Mouse (Mus musculus): Measurements from ENCODE around the gene Lce1j.

DNA sequence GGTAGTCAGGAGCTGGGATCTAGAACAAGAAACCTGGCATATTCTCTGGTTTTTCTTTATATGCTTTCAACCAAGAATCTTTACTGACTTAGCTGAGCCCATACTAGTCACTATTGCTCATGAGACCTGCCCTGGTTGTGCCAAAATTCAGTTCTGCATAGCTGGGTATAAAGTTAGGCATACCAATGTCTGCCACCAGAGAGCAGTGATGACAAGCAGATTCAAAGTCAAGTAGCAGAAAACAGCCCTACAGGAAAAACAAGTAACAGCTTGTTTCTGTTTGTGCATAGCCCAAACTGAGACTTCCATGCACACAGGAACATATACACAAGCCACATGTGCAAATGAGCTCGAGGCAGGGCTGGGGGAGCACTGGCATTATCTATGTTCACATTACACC lies 35.5 kb upstream of the Lce1j start:
- TF ChIP-seq CTCF (IDR thresholded peaks at IDR 0.05) = no peak
- TF ChIP-seq EP300 (IDR thresholded peaks at IDR 0.05) = no peak
